Mouse (Mus musculus): ENCODE data around the gene Zfp628.

The Zfp628 gene

DNA sequence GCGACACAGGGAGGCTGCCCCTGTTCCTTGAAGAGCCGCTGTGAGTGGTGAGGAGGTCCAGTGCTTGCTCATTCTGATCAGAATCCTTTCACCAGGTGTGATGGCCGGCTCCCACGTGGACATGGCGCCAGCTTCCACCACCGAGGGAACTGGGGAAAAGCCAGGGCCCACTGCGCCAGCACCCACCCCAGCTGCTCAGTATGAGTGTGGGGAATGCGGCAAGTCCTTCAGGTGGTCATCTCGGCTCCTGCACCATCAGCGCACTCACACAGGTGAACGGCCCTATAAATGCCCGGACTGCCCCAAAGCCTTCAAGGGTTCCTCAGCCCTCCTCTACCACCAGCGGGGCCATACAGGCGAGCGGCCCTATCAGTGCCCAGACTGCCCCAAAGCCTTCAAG lies 3.7 kb downstream of the Zfp628 start:
- DNase-seq (ENCODE audit: low spot score in 2 of 2), result no peak

DNA sequence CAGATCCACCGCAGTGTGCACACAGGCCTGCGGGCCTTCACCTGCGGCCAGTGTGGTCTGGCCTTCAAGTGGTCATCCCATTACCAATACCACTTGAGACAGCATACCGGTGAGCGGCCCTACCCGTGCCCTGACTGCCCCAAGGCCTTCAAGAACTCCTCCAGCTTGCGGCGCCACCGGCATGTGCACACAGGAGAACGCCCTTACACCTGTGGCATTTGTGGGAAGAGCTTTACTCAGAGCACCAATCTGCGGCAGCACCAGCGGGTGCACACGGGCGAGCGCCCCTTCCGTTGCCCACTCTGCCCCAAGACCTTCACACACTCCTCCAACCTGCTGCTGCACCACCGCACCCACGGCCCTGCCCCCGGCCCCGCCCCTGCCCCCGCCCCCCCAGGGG lies 4.1 kb downstream of the Zfp628 start:
- no peak for DNase-seq (ENCODE audit: low spot score in 2 of 2)

DNA sequence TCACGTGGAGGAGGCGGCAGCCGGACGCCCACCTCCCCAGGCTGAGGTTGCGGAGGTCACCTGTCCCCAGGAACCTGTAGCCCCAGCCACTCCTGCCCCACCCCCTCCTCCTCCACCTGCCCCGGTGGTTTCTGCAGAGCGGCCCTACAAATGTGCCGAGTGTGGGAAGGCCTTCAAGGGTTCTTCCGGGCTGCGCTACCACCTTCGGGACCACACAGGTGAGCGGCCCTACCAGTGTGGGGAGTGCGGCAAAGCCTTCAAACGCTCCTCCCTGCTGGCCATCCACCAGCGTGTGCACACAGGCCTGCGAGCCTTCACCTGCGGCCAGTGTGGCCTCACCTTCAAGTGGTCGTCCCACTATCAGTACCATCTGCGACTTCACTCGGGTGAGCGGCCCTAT lies 5.0 kb downstream of the Zfp628 start:
- no peak for DNase-seq (ENCODE audit: low spot score in 2 of 2)

DNA sequence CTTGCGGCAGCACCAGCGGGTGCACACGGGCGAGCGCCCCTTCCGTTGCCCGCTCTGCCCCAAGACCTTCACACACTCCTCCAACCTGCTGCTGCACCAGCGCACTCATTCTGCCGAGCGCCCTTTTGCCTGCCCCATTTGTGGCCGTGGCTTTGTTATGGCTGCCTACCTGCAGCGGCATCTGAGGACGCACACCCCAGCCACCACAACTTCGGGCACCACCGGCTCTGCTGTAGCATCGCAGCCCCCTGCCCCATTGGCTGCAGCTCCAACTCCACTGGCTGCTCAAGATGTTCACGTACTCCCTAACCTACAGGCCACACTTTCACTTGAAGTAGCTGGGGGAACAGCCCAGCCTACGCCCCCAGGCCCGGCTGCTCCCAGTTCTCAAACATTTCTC lies 5.5 kb downstream of the Zfp628 start:
- no peak for DNase-seq (ENCODE audit: low spot score in 2 of 2)

DNA sequence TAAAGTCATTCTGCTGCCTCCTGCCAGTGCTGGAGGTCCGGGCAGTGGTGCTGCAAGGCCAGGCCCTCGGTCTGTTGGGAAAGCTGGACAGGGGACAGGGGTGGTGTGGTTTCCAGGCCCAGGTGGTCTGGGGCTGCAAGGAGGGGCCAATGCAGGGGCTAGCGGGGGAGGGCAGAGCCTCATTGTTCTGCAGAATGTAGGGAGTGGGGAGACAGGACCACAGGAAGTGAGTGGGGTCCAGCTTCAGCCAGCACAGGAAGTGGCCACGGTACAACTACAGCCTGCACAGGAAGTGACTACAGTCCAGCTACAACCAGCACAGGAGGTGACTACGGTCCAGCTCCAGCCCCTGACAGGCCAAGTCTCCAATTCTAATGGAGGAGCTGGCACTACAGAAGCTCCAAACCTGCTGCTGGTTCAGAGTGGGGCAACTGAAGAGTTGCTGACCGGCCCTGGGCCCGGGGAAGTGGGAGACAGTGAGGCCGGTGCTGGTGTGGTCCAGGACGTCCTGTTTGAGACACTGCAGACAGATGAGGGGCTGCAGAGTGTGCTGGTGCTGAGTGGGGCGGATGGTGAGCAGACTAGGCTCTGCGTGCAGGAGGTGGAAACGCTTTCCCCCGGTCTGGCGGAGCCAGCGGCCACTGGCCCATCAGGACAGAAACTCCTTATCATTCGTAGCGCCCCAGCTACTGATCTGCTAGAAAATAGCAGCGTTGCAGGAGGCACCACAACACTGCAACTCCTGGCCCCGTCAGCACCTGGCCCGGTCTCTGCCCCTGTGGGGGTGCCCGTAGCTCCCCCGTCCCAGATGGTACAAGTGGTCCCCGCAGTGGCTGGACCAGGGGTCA lies 6.2 kb downstream of the Zfp628 start:
- DNase-seq (ENCODE audit: low spot score in 2 of 2), result no peak

DNA sequence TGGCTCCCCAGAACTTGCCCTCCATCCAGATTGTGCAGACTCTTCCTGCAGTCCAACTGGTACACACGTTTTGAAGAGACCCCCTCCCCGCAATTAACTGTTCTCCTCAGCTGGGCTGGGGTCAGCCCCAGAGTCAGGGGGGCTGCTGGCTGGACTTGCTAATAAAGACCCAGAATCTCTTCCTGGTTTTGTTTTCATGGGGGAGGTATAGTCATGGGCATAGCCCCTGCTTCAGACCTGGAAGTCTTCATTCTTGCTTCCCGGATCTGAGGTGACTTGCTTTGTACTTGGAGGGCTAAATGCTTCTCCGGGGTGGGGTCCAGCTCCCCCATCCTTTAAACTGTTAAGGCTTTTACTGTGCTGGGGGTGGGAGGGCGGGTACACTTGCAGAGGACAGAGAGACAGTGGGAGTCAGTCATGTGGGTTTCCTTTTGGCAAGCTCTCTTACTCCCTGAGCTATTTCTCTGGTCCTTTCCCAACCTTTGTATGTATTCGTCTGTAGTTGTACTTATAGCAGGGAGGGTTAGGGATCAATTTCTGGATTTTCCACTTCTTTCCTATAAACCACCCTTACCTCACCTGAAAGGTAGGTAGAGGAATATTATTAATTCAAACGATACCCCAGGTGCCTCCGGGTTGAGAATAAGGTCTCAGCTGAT lies 6.9 kb downstream of the Zfp628 start, which contains the start of gene Nat14:
TSS of gene Nat14 (plus strand) at position 205 of the 659 bp plus-strand sequence.
- DNase-seq (ENCODE audit: low spot score in 2 of 2), result no peak

DNA sequence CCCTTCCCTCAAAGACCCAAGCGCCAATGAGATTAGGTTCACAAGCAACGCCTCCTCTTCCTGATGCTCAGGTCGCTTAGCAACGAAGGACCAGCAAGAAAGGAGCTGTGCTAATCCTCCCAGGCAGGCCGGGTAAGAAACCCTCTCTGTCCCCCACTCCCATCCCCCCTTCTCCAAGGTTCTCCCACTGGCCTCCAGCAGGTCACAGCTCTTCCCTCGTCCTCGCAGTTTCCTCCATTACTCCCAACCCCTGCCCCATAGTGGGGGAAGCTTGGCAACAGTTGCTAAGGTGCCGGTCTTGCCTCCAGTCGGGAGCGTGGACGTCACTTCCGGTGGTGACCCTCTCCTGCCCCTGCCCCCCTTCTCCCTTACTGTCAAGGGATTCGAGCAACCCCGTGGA lies 7.5 kb downstream of the Zfp628 start:
- DNase-seq (ENCODE audit: low spot score in 2 of 2), result peak; percentile 91 to 93

DNA sequence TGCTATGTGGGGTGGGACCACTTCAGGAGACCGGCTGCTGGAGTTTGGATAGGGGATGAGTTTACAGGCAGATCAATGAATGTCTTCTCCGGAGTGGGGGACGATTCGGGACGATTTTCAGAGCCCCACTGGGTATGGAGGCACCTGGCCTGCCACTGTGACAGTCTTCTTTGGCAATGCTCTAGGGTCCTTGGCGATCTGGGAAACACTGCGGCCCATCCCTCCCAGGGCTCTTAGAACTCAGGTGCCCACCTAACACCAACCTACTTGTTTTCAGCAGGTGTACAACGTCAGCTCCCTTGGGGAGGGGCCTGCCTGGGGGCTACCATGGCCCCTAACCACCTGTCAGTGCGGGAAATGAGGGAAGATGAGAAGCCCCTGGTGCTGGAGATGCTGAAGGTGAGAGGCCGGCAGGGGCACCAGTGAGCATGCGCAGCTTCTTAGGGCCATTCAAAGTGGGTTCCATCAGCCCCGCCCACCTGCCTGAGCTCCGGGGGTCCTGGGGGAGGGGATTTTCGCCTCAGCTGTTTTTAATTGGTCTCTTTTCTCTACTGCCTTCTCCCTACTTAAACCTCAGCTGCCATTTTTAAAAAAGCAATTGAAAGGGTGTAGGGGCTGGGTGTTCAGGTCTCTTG lies 8.0 kb downstream of the Zfp628 start:
- peak; percentile 75 to 84 for DNase-seq (ENCODE audit: low spot score in 2 of 2)

DNA sequence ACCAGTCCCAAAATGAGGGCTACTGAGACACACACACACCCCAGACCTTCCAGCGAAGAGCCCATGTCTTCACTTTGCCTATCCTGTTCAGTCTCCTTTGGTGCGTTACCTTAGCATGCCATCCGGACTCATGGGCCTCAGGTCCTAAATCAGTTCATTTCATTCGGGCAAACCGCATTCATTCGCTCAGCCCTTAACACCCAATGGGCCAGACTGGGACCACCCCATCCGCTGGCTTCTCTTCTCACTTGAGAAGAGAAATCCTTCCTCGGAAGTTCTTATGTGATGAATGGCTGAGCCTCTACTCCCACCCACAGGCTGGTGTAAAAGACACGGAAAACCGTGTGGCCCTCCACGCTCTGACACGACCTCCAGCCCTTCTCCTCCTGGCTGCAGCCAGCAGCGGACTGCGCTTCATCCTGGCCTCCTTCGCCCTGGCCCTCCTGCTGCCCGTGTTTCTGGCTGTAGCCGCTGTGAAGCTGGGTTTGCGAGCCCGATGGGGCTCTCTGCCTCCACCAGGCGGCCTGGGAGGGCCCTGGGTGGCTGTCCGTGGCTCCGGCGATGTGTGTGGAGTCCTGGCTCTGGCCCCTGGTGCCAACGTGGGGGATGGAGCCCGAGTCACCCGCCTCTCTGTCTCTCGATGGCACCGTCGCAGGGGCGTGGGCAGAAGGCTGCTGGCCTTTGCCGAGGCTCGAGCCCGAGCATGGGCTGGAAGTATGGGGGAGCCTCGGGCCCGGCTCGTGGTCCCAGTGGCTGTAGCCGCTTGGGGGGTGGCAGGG lies 8.8 kb downstream of the Zfp628 start:
- DNase-seq (ENCODE audit: low spot score in 2 of 2), result peak in 1 of 2 experiments; percentile 63

DNA sequence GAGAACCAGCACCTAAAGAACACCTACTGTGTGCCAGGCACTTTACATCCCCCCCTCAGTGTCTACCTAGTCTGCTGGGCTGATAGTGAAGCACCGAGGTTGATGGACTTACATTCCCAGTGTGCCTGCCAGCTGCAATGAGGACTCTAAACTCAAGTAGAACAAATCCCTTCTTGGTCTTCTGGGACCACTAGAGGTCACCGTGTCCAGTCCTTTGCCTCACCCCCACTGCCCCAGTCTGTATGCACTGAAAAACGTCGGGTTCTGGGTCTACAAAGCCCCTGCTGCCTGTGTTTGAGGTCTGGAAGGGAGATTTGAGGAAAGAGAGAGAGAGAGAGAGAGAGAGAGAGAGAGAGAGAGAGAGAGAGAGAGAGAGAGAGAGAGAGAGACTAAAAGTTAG lies 9.5 kb downstream of the Zfp628 start:
- DNase-seq (ENCODE audit: low spot score in 2 of 2), result no peak

DNA sequence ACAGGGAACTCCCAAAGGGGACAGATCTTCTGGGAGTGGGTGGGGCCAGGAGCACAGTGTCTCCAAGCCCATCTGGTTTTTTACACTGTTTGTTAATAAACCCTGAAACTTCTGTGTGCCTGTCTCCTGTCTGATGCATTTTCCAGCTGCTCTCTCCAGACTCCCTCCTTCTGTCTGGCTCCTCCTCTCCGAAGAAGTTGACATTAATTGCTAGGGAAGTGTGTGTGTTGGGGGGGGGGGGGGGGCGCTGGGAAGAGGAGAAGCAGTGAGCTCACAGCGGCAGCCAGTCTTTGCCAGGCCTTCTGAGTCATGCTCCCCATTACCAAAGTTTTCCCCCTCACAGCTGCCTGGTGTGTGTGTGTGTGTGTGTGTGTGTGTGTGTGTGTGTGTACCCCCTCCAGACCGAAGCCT lies 9.9 kb downstream of the Zfp628 start:
- no peak for DNase-seq (ENCODE audit: low spot score in 2 of 2)

DNA sequence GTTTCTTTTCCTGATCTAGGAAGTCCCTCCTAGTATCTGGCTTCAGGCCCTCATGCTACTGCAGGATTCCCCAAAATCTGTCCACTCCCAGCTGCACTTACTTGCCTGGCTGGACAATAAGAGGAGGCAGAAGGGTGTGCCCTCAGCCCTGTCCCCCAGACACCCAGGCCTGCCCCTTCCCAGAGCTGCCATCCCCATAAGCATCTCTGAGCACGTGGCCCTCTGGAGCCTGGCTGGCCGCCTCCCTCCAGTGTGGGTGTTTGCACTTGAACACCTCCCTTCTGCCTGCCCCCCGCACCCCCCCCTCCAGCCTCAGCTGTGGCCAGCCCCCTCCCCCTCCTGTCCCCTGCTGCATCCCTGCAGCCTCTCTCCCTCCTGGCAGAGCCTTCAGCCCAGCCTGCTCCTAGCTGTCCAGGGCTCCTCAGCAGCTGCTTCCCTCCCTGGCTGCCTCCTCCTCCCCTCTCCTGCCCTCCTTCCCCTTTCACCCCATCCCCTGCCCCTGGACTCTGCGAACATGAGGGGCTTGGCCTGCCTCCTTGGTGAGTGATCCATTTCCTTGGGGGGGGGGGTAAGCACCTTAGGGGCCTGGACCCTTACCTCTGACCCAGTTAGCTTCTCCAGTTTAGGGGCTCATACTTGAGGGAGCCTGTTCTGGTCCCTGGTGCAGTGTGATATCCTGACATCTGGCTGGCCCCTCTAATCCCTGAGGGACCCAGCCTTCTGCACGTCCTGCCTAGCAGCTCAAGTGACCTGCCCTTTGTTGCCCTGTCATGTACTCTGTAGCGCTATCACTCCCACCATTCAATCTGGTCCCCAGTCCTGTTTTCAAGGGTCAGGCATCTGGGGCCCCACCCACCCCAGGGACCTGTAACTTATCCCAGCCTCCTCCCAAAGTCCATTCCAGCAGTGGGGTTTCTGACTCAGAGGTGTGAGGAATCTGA lies 10.7 kb downstream of the Zfp628 start, which contains the start of gene Ssc5d:
TSS of gene Ssc5d (plus strand) at position 345 of the 941 bp plus-strand sequence.
- no peak for DNase-seq (ENCODE audit: low spot score in 2 of 2)

DNA sequence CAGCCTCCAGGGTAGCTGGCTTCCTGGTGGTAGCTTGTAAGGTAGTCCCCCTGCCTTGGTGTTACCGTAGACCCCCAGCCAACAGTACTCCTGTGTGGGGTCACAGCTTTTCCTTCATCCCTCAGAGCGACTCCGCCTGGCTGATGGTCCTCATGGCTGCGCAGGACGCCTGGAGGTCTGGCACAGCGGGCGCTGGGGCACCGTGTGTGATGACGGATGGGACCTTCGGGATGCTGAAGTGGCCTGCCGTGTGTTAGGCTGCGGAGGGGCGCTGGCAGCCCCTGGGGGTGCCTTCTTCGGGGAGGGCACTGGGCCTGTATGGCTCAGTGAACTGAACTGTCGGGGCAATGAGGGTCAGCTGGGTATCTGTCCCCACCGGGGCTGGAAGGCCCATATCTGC lies 11.8 kb downstream of the Zfp628 start:
- no peak for DNase-seq (ENCODE audit: low spot score in 2 of 2)

DNA sequence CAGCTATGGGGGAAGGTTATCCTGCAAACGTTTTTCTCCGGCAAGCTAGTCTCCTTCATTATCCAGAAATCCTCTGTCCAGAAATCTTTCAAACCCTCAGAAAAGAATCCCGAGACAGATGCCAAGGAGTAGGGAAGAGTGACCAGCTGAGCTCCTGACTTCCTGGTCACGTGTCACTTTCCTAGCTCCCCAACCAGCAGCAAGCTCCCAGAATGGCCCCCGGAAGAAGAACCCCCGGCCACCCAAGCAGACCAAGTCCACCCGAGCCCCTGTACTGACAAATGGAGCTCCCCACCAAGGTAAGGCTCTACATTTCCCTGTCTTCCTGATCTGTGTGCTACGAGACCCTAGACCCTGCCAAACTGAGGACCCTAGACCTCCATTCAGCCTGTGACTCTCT lies 12.7 kb downstream of the Zfp628 start:
- no peak for DNase-seq (ENCODE audit: low spot score in 2 of 2)

DNA sequence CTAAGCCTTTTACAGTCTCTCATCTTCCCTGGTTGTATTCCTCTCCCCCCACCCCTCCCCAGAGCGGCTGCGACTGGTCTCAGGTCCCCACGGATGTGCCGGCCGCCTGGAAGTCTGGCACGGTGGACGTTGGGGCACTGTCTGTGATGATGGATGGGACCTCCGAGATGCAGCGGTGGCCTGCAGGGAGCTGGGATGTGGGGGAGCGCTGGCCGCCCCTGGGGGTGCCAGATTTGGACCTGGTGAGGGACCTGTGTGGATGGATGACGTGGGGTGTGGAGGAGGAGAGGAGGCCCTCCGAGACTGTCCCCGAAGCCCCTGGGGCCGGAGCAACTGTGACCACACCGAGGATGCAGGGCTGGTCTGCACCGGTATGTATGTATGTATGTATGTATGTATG lies 13.3 kb downstream of the Zfp628 start:
- no peak for DNase-seq (ENCODE audit: low spot score in 2 of 2)

DNA sequence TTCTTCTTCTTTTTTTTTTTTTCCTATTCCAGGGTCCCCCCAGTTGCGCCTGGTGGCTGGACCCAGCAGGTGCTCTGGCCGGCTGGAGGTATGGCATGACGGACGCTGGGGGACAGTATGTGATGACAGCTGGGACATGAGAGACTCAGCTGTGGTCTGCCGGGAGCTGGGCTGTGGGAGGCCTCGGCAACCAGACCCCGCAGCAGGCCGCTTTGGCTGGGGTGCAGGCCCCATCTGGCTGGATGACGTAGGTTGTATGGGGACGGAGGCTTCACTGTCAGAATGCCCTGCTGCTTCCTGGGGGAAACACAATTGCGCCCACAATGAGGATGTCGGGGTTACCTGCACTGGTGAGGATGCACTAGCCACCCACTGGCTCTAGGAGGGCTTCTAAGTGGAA lies 18.1 kb downstream of the Zfp628 start:
- no peak for DNase-seq (ENCODE audit: low spot score in 2 of 2)

DNA sequence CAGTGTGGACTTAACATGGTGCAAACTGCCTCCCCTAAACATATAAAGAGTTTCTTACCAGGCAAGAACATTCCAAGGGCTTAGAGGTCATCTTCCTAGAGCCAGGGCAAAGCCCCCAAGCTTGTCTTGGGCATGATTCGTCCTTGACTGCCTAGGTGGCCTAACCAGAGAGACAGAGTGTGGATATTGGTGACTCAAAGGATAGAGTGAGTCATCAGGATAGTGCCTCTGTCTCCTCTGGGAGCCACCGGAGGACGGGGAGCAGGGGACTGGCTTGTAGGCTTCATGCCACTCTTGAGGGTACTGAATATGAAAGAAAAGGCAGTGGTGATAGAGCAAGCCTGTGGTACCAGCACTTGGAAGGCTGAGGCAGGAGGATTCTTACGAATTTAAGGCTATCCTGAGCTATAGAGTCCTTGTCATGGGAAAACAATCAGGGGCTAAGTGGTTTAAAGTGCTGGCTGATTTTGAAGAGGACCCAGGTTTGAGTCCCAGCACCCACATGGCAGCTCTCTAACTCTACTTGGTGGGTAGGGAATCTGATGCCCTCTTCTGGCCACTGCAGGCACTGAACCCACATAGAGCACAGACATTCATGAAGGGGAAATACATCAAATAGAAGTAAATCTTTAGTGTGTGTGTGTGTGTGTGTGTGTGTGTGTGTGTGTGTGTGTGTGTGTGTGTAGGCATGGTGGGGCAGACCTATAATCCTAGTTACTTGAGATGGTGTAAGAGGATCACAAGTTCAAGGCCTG lies 19.3 kb downstream of the Zfp628 start:
- DNase-seq (ENCODE audit: low spot score in 2 of 2), result no peak

DNA sequence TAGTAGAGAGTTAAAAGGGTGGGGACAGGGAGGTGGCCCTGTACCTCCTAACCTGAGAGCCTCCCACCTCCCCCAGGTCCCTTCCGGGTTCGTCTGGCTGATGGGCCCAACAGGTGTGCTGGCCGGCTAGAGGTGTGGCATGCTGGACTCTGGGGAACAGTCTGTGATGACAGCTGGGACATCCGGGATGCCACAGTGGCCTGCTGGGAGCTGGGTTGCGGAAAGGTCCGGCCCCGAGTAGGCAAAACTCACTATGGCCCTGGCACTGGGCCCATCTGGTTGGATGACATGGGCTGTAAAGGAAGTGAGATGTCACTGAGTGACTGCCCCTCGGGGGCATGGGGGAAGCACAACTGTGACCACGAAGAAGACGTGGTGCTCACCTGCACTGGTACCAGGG lies 21.8 kb downstream of the Zfp628 start:
- DNase-seq (ENCODE audit: low spot score in 2 of 2), result no peak

DNA sequence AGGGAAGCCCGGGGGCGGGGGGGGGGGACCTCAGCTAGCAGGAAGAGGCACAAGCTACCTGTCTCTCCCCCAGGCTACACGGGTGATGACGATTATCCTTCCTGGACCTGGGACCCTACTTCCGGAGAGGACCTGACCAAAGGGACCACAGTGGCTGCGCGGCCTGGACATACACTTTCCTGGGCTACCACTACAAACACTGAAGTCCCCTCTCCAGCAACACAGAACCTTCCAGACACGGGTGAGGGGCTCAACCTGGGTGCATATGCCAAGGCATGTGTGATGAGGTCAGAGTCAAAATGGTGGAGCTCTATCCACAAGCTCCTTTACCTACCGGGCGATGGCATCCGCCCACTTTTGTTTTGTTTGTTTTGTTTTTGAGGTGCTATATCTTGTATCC lies 22.4 kb downstream of the Zfp628 start:
- no peak for DNase-seq (ENCODE audit: low spot score in 2 of 2)

DNA sequence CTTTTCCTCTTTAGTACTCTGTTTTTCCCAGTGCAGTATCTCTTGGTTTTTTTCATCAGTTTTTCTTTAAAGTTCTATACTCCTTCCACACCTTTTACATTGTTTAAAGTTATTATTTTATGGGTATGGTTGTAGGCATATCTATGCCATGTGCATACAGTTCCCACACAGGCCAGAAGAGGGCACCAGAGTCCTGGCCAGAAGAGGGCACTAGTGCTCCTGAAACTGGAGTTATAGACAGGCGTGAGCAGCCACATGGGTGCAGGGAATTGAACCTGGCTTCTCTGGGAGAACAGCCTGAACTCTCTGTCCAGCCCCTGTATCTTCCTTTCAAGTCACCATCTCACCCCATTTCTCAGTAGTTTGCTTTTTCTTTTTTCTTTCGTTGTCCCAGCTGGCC lies 23.4 kb downstream of the Zfp628 start:
- no peak for DNase-seq (ENCODE audit: low spot score in 2 of 2)
